Mouse (Mus musculus): ENCODE data around the gene Eaf1.
A peak's percentile ranks its signal among the peaks of the same experiment; 100 is the strongest.

- TF ChIP-seq CTCF (IDR thresholded peaks at IDR 0.05; ENCODE audit: insufficient read depth, low read depth, low read length) (no peak), POLR2A (IDR thresholded peaks at IDR 0.05; ENCODE audit: insufficient read depth, low read depth, low read length) (peak; percentile 79)
Observed at GRCm38 (mm10) chr14:31494975-31495455, 816 bp downstream of the Eaf1 start, which contains the start of gene Mettl6.
